Mouse (Mus musculus): ENCODE measurements around the gene Nras. TPM values are rescaled to one million over a fixed set of nuclear protein-coding genes. Genes with fewer than 3 reads are reported as not detected.
A peak's percentile ranks its signal among the peaks of the same experiment; 100 is the strongest.

The Nras gene
- total RNA-seq, 2 experiments from 2014 or later, result 54.0 to 57.1 TPM

GRCm38 (mm10) chr3:103085986-103086385 lies 27.9 kb downstream of the Nras start:
- DNase-seq (ENCODE audit: low spot score), result no peak
- intact Hi-C loops (cut with DNase I), result no loop called here

DNA sequence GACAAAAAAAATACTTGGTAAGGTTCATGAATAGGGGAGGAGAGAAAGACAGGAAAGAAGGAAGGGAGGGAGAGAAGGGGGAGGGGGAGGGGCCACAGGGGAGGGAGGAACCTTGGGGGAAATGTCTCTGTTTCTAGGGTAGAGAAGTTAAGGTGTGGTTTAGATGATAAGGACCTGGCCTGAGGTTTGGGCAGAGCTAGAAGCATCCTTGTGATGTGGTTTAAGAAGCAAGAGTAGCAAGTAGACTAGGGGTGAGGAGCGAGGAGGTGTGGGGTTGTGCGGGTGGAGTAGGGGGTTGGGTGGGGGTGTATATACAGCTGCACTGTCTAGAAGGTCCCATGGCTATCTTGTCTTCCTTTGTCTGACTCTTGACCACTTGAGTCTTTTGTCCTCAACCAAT lies 33.7 kb downstream of the Nras start:
- DNase-seq (ENCODE audit: low spot score), result no peak
- intact Hi-C loops (cut with DNase I), result no loop called here

DNA sequence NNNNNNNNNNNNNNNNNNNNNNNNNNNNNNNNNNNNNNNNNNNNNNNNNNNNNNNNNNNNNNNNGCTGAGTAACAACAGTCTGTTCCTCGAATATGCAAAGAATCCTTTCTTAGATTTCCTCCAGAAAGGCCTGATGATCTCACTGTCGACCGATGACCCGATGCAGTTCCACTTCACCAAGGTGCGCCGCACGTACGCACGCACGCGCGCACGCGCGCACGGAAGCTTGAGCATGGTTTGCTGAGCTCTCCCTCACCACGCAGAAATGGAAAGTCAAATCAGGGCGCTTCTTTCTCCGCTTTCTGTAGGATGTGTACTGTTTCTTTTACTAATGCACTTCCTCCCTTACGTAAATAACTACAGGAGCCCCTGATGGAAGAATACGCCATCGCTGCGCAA lies 40.6 kb downstream of the Nras start:
- DNase-seq (ENCODE audit: low spot score), result no peak
- intact Hi-C loops (cut with DNase I), result no loop called here

GRCm38 (mm10) chr3:103099667-103100066 lies 41.6 kb downstream of the Nras start:
- intact Hi-C loops (cut with DNase I), result loop anchor here (5.0 kb wide), 1 partner anchor 48 kb away; no protein-coding TSS in a partner anchor
- DNase-seq (ENCODE audit: low spot score), result no peak

- intact Hi-C loops (cut with DNase I), result loop anchor here (5.0 kb wide), 1 partner anchor 47 kb away; no protein-coding TSS in a partner anchor
- DNase-seq (ENCODE audit: low spot score), result no peak
Measured at GRCm38 (mm10) chr3:103100735-103101134, 42.6 kb downstream of the Nras start.

- intact Hi-C loops (cut with DNase I), result loop anchor here (5.0 kb wide), 1 partner anchor 46 kb away; no protein-coding TSS in a partner anchor
- no peak for DNase-seq (ENCODE audit: low spot score)
Measured at GRCm38 (mm10) chr3:103101194-103101593, 43.1 kb downstream of the Nras start.

- intact Hi-C loops (cut with DNase I), result loop anchor here (2.0 to 5.0 kb wide), 2 partner anchors 45 to 69 kb away; partner anchors contain the start of gene Bcas2
- no peak for DNase-seq (ENCODE audit: low spot score)
Measured at GRCm38 (mm10) chr3:103101909-103102308, 43.8 kb downstream of the Nras start.

GRCm38 (mm10) chr3:103102454-103103390 lies 44.6 kb downstream of the Nras start, which contains the start of gene Dennd2c:
TSS of gene Dennd2c (plus strand) at chr3:103102604.
- intact Hi-C loops (cut with DNase I), result loop anchor here (2.0 to 5.0 kb wide), 2 partner anchors 45 to 68 kb away; partner anchors contain the start of gene Bcas2

GRCm38 (mm10) chr3:103107565-103108240 lies 49.6 kb downstream of the Nras start:
- intact Hi-C loops (cut with DNase I), result no loop called here
- DNase-seq (ENCODE audit: low spot score), result no peak

More at GRCm38 (mm10) chr3:103102454-103103390, 44.6 kb downstream of the Nras start, which contains the start of gene Dennd2c:
- DNase-seq (ENCODE audit: low spot score), result peak; percentile 88

- intact Hi-C loops (cut with DNase I), result no loop called here
- no peak for DNase-seq (ENCODE audit: low spot score)
Measured at GRCm38 (mm10) chr3:103112216-103112615, 54.1 kb downstream of the Nras start.

Other genes with a start within 250 kb of the Nras start
- gene Sycp1, start 122.2 kb upstream of the Nras start, total RNA-seq (2021), result not detected
- not detected for gene Nr1h5, start 94.2 kb upstream of the Nras start, total RNA-seq (2021)
- 10 to 100 TPM; 78.0 to 89.5 TPM for gene Sike1, start 62.6 kb upstream of the Nras start, total RNA-seq (2021)
- 100 to 1,000 TPM; 488 to 535 TPM for gene Csde1, start 37.9 kb upstream of the Nras start, total RNA-seq (2021)
- not detected for gene Ampd1, start 15.7 kb downstream of the Nras start, total RNA-seq (2021)
- gene Dennd2c, start 44.3 kb downstream of the Nras start, total RNA-seq (2021), result 1 to 10 TPM; 2.0 to 2.5 TPM
- 10 to 100 TPM; 49.4 to 49.6 TPM for gene Bcas2, start 113.4 kb downstream of the Nras start, total RNA-seq (2021)
- 10 to 100 TPM; 13.8 to 15.6 TPM for gene Trim33, start 221.0 kb downstream of the Nras start, total RNA-seq (2021)